Mouse (Mus musculus): ENCODE data around the gene Lrrc8a. TPM values are rescaled to one million over a fixed set of nuclear protein-coding genes. Genes with fewer than 3 reads are reported as not detected.

Gene Lrrc8a
- polyA plus RNA-seq, 1 experiment from 2014 or later = 10.5 TPM

DNA sequence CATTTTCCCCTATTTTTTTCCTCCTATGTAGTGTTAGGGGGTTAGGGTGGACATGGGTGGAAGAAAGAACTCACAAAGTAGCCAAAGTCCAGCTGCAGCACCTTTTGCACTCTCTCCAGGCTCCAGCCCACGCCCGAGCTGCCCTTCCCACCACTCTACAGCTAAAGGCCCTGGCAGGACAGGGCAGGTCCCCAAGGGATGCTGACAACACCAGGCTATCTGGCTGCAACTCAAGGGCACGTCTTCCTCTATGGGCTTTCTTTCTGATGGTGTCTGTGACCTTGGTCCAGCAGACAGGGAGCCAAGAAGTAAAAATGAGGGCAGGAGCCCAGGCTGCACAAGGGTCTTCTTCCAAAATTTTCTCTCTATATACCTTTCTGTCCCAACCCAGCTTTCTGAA lies 44.1 kb downstream of the Lrrc8a start:
- no peak overlapping the region for H3K4me2 ChIP-seq
- no peaks in the 10 kb centered on the region for H3K27me3 ChIP-seq
- no peak overlapping the region for H3K4me3 ChIP-seq (replicated peaks)
- 0 out of 2 replicates have a peak, but pooled peaks cover 11% of the 10 kb centered on the region for H3K36me3 ChIP-seq (replicated peaks)
- H3K9me3 ChIP-seq (replicated peaks) = no peaks in the 10 kb centered on the region
- ATAC-seq (ENCODE audit: insufficient read depth) = no peak
- WGBS (ENCODE audit: insufficient replicate concordance) = 57% methylated on average over 3 of the region's 3 CpGs
- no peak overlapping the region for H3K9ac ChIP-seq
- H3K27ac ChIP-seq (replicated peaks) = no peak overlapping the region
- H3K4me1 ChIP-seq (replicated peaks) = peaks cover 17% of the 10 kb centered on the region

DNA sequence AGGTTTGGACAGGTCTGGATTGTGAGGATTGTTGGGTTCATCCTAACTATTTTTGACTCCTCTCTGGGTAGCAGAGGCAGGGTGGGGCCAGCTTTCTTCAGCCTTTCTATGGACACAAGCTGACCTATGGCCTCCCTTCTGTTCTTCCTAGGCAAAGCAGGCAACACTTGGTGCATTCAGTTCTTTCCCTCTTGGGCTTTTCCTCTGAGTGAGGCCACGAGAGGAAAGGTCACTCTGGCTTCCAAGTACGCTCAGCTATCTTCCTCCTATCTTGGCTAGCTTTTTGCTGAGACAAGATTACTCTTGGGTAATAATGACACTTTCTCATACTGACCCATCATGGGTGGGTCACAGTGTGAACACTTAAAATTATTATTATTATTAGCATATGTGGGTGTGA lies 45.7 kb downstream of the Lrrc8a start:
- 0 out of 2 replicates have a peak, but pooled peaks cover 11% of the 10 kb centered on the region for H3K36me3 ChIP-seq (replicated peaks)
- H3K9me3 ChIP-seq (replicated peaks) = no peaks in the 10 kb centered on the region
- peaks cover 32% of the 10 kb centered on the region for H3K4me1 ChIP-seq (replicated peaks)
- no peak overlapping the region for H3K9ac ChIP-seq
- no peak overlapping the region for H3K4me3 ChIP-seq (replicated peaks)
- H3K27me3 ChIP-seq = no peaks in the 10 kb centered on the region
- WGBS (ENCODE audit: insufficient replicate concordance) = 84% methylated on average over 2 of the region's 2 CpGs
- ATAC-seq (ENCODE audit: insufficient read depth) = no peak
- H3K27ac ChIP-seq (replicated peaks) = no peak overlapping the region
- H3K4me2 ChIP-seq = no peak overlapping the region

DNA sequence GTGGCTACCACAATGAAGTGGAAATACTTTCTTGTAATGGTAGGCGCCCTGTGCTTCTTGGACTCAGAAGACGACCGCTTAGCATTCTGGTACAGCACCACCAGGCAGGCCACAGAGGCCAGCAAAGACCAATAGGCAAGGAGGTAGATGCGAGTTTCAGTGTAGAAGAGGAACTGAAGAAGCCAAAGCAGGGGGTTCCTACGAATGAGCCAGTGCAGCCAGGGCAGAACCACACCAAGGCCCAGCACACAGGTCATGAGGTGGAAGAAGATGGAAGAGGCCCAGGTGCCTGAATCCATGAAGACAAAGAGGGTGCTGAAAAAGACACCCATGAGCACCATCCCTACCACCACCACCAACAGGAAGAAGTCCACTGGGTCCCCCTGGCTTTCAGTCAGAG lies 47.5 kb downstream of the Lrrc8a start:
- no peaks in the 10 kb centered on the region for H3K9me3 ChIP-seq (replicated peaks)
- ATAC-seq (ENCODE audit: insufficient read depth) = no peak
- H3K27ac ChIP-seq (replicated peaks) = peak overlapping the region; percentile 62; the same call in 1 of the 2 replicates
- peaks cover 19% of the 10 kb centered on the region; the same call in 1 of the 2 replicates for H3K36me3 ChIP-seq (replicated peaks)
- 71% methylated on average over 5 of the region's 5 CpGs for WGBS (ENCODE audit: insufficient replicate concordance)
- H3K4me2 ChIP-seq = peak overlapping the region; percentile 97
- no peaks in the 10 kb centered on the region for H3K27me3 ChIP-seq
- H3K9ac ChIP-seq = peak overlapping the region; percentile 82; the same call in 1 of the 2 replicates
- H3K4me1 ChIP-seq (replicated peaks) = peaks cover 37% of the 10 kb centered on the region
- peak overlapping the region; percentile 88 for H3K4me3 ChIP-seq (replicated peaks)

DNA sequence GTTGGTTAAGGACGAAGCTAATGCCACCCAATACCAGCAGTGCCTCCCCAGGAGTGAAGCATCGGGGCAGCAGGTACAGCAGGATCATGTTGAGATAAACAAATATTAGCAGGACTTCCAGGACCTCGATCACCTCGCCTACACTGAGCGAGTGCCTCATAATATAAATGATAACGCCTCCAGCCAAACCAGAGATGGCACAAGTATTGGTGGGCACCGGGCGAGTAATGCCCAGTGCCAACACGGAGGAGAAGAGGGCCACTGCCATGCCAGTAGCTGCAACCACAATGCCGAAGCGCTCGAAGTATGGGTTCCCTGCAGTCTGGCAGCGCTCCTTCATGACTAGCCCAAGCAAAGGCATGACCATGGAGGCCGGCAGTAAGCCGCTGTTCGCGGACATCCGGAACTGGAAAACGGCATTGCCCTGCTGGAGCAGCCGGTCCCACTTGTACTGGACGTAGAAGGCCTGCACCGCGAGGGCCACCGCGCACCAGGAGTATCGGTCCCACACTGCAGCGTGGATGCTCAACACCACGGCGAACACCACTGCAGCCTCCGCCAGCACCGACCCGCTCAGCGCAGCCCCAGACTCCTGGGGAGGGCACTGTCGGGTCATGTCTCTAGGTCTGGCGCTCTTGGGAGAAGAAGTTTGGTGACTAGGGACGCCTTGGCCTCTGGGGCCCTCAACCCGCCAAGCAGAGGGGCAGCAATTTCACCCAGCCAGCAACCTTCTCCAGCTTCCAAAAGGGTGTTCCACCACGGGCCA lies 48.1 kb downstream of the Lrrc8a start:
- WGBS (ENCODE audit: insufficient replicate concordance) = 7% methylated on average over 38 of the region's 38 CpGs
- Histone ChIP-seq H3K27ac (replicated peaks) (peak overlapping the region; percentile 62), H3K27me3 (no peaks in the 10 kb centered on the region), H3K4me1 (replicated peaks) (peaks cover 41% of the 10 kb centered on the region), H3K4me2 (peak overlapping the region; percentile 97), H3K36me3 (replicated peaks) (peaks cover 19% of the 10 kb centered on the region; the same call in 1 of the 2 replicates), H3K4me3 (replicated peaks) (peak overlapping the region; percentile 88), H3K9ac (peak overlapping the region; percentile 82), H3K9me3 (replicated peaks) (no peaks in the 10 kb centered on the region)
- peak; percentile 59 for ATAC-seq (ENCODE audit: insufficient read depth)

DNA sequence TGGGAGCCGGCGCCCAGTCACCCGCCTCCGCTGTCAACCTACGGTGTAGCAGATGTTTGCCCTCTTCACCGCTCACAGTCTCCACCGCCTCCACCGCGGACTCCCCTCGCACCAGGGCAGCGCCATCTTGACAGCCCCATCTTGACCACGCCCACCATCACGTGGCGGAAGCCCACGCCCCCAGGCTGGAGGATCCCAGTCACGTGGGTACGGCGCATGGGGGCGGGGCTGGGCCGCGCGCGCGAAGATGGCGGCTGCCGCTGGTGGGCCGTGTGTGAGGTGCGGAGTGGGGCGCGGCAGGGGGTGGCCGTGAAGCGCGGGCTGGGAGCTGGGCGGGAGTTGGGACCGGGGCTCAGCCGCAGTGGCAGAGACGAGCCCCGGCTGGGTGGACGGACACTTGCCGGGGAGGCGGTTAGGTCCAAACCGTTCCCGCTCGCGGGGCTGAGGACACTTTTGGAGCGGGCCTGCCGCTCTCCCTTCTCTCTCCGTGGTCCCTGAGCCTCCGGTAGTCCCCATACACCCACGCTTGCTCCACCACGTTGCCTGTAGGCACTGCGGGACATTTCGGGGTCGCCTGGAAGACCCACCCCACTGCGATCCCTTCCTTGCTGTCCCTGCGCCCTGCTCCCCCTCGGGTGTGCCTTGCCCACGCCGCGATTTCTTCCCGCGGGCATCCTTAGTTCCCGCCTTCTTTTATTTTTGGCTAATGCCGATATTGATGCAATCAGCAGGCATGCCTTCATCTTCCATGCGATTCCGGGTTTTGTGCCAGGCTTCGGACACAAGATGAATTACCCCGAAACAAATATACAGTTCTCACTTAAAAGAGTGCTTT lies 48.9 kb downstream of the Lrrc8a start, which contains the start of the genes Dolk and Nup188:
Gene Dolk (minus strand): TSS at position 143 of the 835 bp plus-strand sequence.
Gene Nup188 (plus strand): TSS at position 206 of the 835 bp plus-strand sequence.
- under 1% methylated on average over 58 of the region's 68 CpGs for WGBS (ENCODE audit: insufficient replicate concordance)
- Histone ChIP-seq H3K9me3 (replicated peaks) (no peaks in the 10 kb centered on the region), H3K4me3 (replicated peaks) (peak within 1 kb of the TSS; percentile 88), H3K27ac (replicated peaks) (peak within 1 kb of the TSS; percentile 71), H3K27me3 (no peaks in the 10 kb centered on the region), H3K36me3 (replicated peaks) (peaks cover 19% of the 10 kb centered on the region), H3K9ac (peak within 1 kb of the TSS; percentile 82), H3K4me1 (replicated peaks) (peaks cover 41% of the 10 kb centered on the region), H3K4me2 (peak within 1 kb of the TSS; percentile 97)
- peak; percentile 87 for ATAC-seq (ENCODE audit: insufficient read depth)

DNA sequence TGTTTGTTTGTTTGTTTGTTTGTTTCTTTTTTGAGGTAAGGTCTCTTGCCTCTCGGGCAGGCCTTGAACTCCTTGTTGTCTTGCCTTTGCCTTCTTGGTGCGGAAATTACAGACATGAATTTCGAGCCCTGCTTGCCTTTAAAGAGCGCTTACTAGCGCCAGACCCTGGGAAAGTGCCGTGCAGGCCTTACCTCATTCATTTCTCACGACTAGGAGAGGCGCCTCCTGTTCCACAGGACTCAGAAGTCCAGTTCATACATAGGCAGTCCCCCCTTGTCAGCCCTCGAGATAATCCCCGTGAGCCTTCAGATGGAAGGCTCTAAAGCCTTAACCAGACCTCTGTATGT lies 49.5 kb downstream of the Lrrc8a start:
- Histone ChIP-seq H3K4me2 (peak overlapping the region; percentile 97), H3K9ac (peak overlapping the region; percentile 82), H3K27ac (replicated peaks) (peak overlapping the region; percentile 71), H3K36me3 (replicated peaks) (peaks cover 23% of the 10 kb centered on the region), H3K27me3 (no peaks in the 10 kb centered on the region), H3K9me3 (replicated peaks) (no peaks in the 10 kb centered on the region), H3K4me3 (replicated peaks) (peak overlapping the region; percentile 88), H3K4me1 (replicated peaks) (peaks cover 41% of the 10 kb centered on the region)
- ATAC-seq (ENCODE audit: insufficient read depth) = no peak
- WGBS (ENCODE audit: insufficient replicate concordance) = 0% methylated on average over 10 of the region's 10 CpGs

DNA sequence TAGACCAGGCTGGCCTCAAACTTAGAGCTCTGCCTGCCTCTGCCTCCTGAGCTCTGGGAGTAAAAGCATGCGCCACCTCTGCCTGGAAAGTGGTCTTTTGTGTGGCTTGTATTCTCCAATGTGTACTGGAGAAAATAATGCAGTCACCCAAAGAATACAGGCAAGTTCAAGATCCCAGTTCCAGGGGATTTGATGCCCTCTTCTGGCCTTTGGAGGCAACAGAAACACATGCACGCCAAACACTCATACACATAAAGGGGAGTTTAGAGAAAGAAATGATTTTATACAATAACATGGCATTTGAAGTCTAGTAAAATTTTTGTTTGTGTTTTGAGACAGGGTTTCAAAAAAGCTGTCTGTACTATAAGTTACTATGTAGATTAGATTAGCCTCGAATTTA lies 62.0 kb downstream of the Lrrc8a start:
- Histone ChIP-seq H3K27me3 (no peaks in the 10 kb centered on the region), H3K4me3 (replicated peaks) (no peak overlapping the region), H3K27ac (replicated peaks) (no peak overlapping the region), H3K4me2 (no peak overlapping the region), H3K9ac (no peak overlapping the region), H3K9me3 (replicated peaks) (no peaks in the 10 kb centered on the region), H3K4me1 (replicated peaks) (no peaks in the 10 kb centered on the region), H3K36me3 (replicated peaks) (peaks cover 81% of the 10 kb centered on the region)
- ATAC-seq (ENCODE audit: insufficient read depth) = no peak
- WGBS (ENCODE audit: insufficient replicate concordance) = 63% methylated on average over 3 of the region's 3 CpGs

DNA sequence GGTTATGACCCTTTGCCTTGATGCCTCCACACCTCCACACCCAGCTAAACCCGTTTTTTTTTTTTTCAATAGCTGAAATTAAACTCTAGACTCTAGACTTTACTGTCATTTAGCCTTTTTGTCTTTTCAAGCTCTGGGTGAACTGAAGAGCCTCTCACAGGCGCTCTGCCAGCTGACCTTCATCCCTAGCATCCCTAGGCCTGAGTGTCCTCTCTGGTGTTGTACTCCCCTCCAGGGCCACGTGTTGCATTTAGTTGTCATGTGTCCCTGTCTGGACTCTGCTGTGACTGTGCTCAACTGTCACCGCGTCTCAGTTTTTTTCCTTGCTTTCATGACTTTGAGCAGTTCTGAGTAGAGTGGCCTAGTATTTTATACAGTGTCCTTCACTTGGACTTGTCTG lies 62.5 kb downstream of the Lrrc8a start:
- Histone ChIP-seq H3K27ac (replicated peaks) (no peak overlapping the region), H3K4me2 (no peak overlapping the region), H3K4me3 (replicated peaks) (no peak overlapping the region), H3K9me3 (replicated peaks) (no peaks in the 10 kb centered on the region), H3K9ac (no peak overlapping the region), H3K4me1 (replicated peaks) (no peaks in the 10 kb centered on the region), H3K27me3 (no peaks in the 10 kb centered on the region), H3K36me3 (replicated peaks) (peaks cover 82% of the 10 kb centered on the region)
- WGBS (ENCODE audit: insufficient replicate concordance) = 76% methylated on average over 5 of the region's 5 CpGs
- ATAC-seq (ENCODE audit: insufficient read depth) = no peak

DNA sequence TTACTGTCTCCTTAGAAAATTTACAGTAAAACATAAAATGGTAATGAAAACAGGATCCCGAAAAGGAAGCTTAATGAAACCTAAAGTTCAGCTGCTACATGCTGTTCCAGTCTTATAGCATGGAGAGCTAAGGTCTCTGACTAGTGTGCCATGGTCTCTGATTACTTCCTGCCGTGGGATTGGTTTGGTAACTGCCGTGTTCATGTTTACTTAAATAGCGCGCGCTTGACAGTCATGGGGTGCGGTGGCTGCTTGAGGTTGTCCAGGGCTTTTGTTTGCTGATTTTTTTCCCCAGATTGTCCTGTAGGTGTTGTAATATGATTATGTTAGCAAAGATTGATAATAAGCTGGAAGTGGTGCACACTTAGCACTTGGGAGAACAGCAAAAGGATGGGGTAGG lies 68.6 kb downstream of the Lrrc8a start:
- H3K9me3 ChIP-seq (replicated peaks) = no peaks in the 10 kb centered on the region
- ATAC-seq (ENCODE audit: insufficient read depth) = no peak
- H3K4me1 ChIP-seq (replicated peaks) = 0 out of 2 replicates have a peak, but pooled peaks cover 3% of the 10 kb centered on the region
- H3K27ac ChIP-seq (replicated peaks) = no peak overlapping the region
- H3K4me2 ChIP-seq = no peak overlapping the region
- WGBS (ENCODE audit: insufficient replicate concordance) = 78% methylated on average over 7 of the region's 7 CpGs
- H3K27me3 ChIP-seq = no peaks in the 10 kb centered on the region
- peaks cover 98% of the 10 kb centered on the region for H3K36me3 ChIP-seq (replicated peaks)
- H3K9ac ChIP-seq = no peak overlapping the region
- H3K4me3 ChIP-seq (replicated peaks) = no peak overlapping the region

DNA sequence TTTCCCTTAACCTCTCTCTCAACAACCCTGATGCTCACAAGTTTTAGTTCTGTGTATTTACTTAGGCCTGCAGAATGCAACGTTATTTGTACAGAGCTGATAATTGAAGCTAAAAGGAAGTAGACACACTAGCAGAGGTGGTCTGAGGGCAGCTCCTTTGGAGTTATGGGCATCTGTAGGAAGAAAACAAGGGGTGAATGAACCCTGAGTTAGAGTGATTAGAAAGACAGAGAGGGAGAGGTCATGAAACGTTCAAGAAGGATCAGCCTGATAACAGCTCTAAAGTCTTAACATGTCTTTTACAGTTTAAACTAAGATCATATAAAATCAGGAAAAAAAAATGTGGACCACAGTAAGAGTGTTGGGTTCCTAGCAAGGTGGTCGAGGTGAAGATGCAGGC lies 71.8 kb downstream of the Lrrc8a start:
- WGBS (ENCODE audit: insufficient replicate concordance) = 31% methylated on average over 3 of the region's 3 CpGs
- Histone ChIP-seq H3K4me1 (replicated peaks) (0 out of 2 replicates have a peak, but pooled peaks cover 3% of the 10 kb centered on the region), H3K27ac (replicated peaks) (no peak overlapping the region), H3K9ac (no peak overlapping the region), H3K4me2 (no peak overlapping the region), H3K4me3 (replicated peaks) (no peak overlapping the region), H3K36me3 (replicated peaks) (peaks cover 97% of the 10 kb centered on the region), H3K9me3 (replicated peaks) (no peaks in the 10 kb centered on the region), H3K27me3 (no peaks in the 10 kb centered on the region)
- 0 out of 2 replicates have a peak, but pooled peaks have one; percentile 25 for ATAC-seq (ENCODE audit: insufficient read depth)

DNA sequence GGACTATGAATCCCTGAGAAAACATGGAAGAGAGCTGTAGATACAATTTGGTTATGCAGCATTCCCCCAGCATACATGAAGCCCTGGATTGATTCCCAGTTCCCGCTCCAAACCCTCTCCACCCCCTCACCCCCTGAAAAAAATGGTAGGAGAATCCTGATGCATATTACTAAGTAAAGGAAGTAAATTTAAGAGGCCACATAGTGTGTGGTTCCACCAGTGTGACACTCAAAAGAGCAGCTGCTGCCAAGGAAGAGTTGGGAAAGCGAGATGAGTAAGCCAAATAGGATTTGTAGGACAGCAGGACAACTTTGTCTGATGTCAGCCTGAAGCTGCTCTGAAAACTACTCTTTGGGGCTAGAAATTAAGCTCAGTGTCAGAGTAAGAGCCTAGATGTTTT lies 74.0 kb downstream of the Lrrc8a start:
- H3K27me3 ChIP-seq = no peaks in the 10 kb centered on the region
- WGBS (ENCODE audit: insufficient replicate concordance) = 83% methylated on average over 2 of the region's 2 CpGs
- no peak overlapping the region for H3K27ac ChIP-seq (replicated peaks)
- no peak overlapping the region for H3K4me3 ChIP-seq (replicated peaks)
- H3K4me1 ChIP-seq (replicated peaks) = 0 out of 2 replicates have a peak, but pooled peaks cover 3% of the 10 kb centered on the region
- no peak overlapping the region for H3K9ac ChIP-seq
- no peaks in the 10 kb centered on the region for H3K9me3 ChIP-seq (replicated peaks)
- H3K4me2 ChIP-seq = no peak overlapping the region
- peaks cover 96% of the 10 kb centered on the region for H3K36me3 ChIP-seq (replicated peaks)
- no peak for ATAC-seq (ENCODE audit: insufficient read depth)
